Mouse (Mus musculus) heart, embryonic 14.5 days (tissue): ENCODE results near the gene Gm10447. TPM values are rescaled to one million over a fixed set of nuclear protein-coding genes. Genes with fewer than 3 reads are reported as not detected.
A peak's percentile ranks its signal among the peaks of the same experiment; 100 is the strongest.

ENCODE experiments used
- ATAC-seq: fragments of 200-750 bp; cut with Nextera tagmentation; 2 replicates; pipeline ENCODE4 v1.8.0; 2017; ENCODE audit warnings: low read depth, moderate TSS enrichment; ENCODE audit not compliant: insufficient number of reproducible peaks, insufficient read depth, low FRiP score
- H3K27ac ChIP-seq, 2 experiments: fragments of 200-500 bp in 1 of 2; fragments of 300-500 bp in 1 of 2; sonication (generic) in 1 of 2; replicated peaks in 1 of 2; 2 replicates each; pipeline ENCODE4 v1.5.1; 2012 to 2014; ENCODE audit warnings: low read depth in 2 of 2, low read length in 2 of 2, control low read depth in 1 of 2, mild to moderate bottlenecking in 1 of 2, mixed read lengths in 1 of 2; ENCODE audit not compliant: control insufficient read depth in 1 of 2, insufficient read depth in 1 of 2
- H3K27me3 ChIP-seq: fragments of 300-500 bp; sonication (generic); 2 replicates; pipeline ENCODE4 v1.6.1; 2014; ENCODE audit warnings: mild to moderate bottlenecking, low read length, control low read depth; ENCODE audit not compliant: control insufficient read depth, insufficient read depth
- H3K36me3 ChIP-seq: fragments of 300-500 bp; sonication (generic); 2 replicates; pipeline ENCODE4 v1.6.1; 2014; ENCODE audit warnings: mild to moderate bottlenecking, control low read depth, low read length, mixed read lengths; ENCODE audit not compliant: control insufficient read depth, insufficient read depth
- H3K4me1 ChIP-seq, 2 experiments: fragments of 200-500 bp in 1 of 2; fragments of 300-500 bp in 1 of 2; sonication (generic) in 1 of 2; 2 replicates each; pipeline ENCODE4 v1.6.1; 2012 to 2014; ENCODE audit warnings: low read length in 2 of 2, control low read depth in 1 of 2, mixed read lengths in 1 of 2; ENCODE audit not compliant: control insufficient read depth in 2 of 2, insufficient read depth in 2 of 2
- H3K4me2 ChIP-seq: fragments of 300-500 bp; sonication (generic); 2 replicates; pipeline ENCODE4 v1.6.1; 2014; ENCODE audit warnings: mild to moderate bottlenecking, low read length
- H3K4me3 ChIP-seq, 2 experiments: fragments of 200-500 bp in 1 of 2; fragments of 300-500 bp in 1 of 2; sonication (generic) in 1 of 2; 2 replicates each; pipeline ENCODE4 v1.5.1; 2012 to 2014; ENCODE audit warnings: low read length in 2 of 2, mild to moderate bottlenecking in 2 of 2, control low read depth in 1 of 2, low read depth in 1 of 2, moderate library complexity in 1 of 2; ENCODE audit not compliant: control insufficient read depth in 1 of 2, insufficient read depth in 1 of 2
- H3K9ac ChIP-seq: fragments of 300-500 bp; sonication (generic); 2 replicates; pipeline ENCODE4 v1.6.1; 2014; ENCODE audit warnings: mild to moderate bottlenecking, low read length
- H3K9me3 ChIP-seq: fragments of 300-500 bp; sonication (generic); 2 replicates; pipeline ENCODE4 v1.6.1; 2016; ENCODE audit warnings: low read length, control low read depth; ENCODE audit not compliant: control insufficient read depth
- WGBS: fragments of 180-500 bp; shearing (Covaris S2); extraction: QIAGEN DNeasy Blood & Tissue Kit; methylation state at CpG from one replicate; pipeline ENCODE4 v1.1.7; 2014; 5-methylcytosine and 5-hydroxymethylcytosine counted together
- polyA plus RNA-seq: library from polyadenylated mRNA; unstranded; fragments of >200 nt; fragmentation: Nextera tagmentation; extraction: Ambion mirVana; gene quantifications from 2 replicates; pipeline ENCODE4 v1.2.1, GENCODE M21; 2014

Gene Gm10447
- polyA plus RNA-seq, 1 experiment from 2014 or later: 0.16 TPM

- Histone ChIP-seq H3K4me1 (peaks cover under 1 to 11% of the 10 kb centered on the region in 2 experiments; a peak in 2 of 4 replicates), H3K27me3 (peaks cover 47% of the 10 kb centered on the region), H3K4me2 (no peak overlapping the region), H3K27ac (no peak overlapping the region), H3K9me3 (no peaks in the 10 kb centered on the region), H3K9ac (no peak overlapping the region), H3K4me3 (no peak overlapping the region), H3K36me3 (no peaks in the 10 kb centered on the region)
- 34% methylated on average over 5 of the region's 5 CpGs for WGBS
- no peak for ATAC-seq
These were observed 4.8 kb upstream of the Gm10447 start for GRCm38 (mm10) chr11:53461727-53462126.

DNA sequence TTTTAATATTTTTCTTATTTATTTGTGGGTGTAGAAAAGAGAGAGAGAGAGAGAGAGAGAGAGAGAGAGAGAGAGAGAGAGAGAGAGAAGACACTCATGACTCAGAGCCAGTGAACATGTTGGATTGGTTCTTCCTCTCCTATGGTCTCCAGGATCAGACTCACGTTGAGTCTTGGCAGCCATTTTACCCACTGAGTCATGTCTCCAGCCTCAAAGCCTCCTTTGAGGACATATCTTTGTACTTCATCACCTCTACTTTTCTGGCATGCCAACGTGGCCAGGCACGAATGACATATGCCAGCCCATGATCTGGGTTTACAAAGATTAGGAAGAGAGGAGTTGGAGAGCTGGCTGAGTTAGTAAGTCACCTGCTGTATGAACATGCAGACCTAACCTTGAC lies 3.3 kb upstream of the Gm10447 start:
- H3K36me3 ChIP-seq: no peaks in the 10 kb centered on the region
- H3K27me3 ChIP-seq: peaks cover 37% of the 10 kb centered on the region
- no peak overlapping the region for H3K4me3 ChIP-seq
- no peak overlapping the region for H3K9ac ChIP-seq
- no peak overlapping the region for H3K27ac ChIP-seq
- H3K4me1 ChIP-seq: peaks cover 0 to 5% of the 10 kb centered on the region in 2 experiments; a peak in 2 of 4 replicates
- H3K4me2 ChIP-seq: no peak overlapping the region
- no peak for ATAC-seq
- no peaks in the 10 kb centered on the region for H3K9me3 ChIP-seq
- WGBS: 59% methylated on average over 3 of the region's 3 CpGs

- Histone ChIP-seq H3K4me1 (peaks cover 0 to 4% of the 10 kb centered on the region in 2 experiments; a peak in 2 of 4 replicates), H3K4me2 (no peak overlapping the region), H3K4me3 (no peak overlapping the region), H3K9ac (no peak overlapping the region), H3K27me3 (peaks cover 26% of the 10 kb centered on the region), H3K9me3 (no peaks in the 10 kb centered on the region), H3K27ac (no peak overlapping the region), H3K36me3 (no peaks in the 10 kb centered on the region)
- no peak for ATAC-seq
- WGBS: 65% methylated on average over 3 of the region's 3 CpGs
These were observed 2.1 kb upstream of the Gm10447 start for GRCm38 (mm10) chr11:53458996-53459395.

- Histone ChIP-seq H3K4me1 (no peaks in the 10 kb centered on the region), H3K36me3 (no peaks in the 10 kb centered on the region), H3K27me3 (peaks cover 16% of the 10 kb centered on the region), H3K4me2 (peak overlapping the region; percentile 93), H3K27ac (peak overlapping the region in 1 of 2 experiments; percentile 64; a peak in 2 of 4 replicates), H3K9ac (peak overlapping the region; percentile 74), H3K9me3 (no peaks in the 10 kb centered on the region), H3K4me3 (peak overlapping the region; percentile 61 to 69)
- WGBS: 9% methylated on average over 29 of the region's 29 CpGs
- ATAC-seq: 0 out of 2 replicates have a peak, but pooled peaks have one; percentile 18
These were observed 553 bp upstream of the Gm10447 start for GRCm38 (mm10) chr11:53457372-53457954.

DNA sequence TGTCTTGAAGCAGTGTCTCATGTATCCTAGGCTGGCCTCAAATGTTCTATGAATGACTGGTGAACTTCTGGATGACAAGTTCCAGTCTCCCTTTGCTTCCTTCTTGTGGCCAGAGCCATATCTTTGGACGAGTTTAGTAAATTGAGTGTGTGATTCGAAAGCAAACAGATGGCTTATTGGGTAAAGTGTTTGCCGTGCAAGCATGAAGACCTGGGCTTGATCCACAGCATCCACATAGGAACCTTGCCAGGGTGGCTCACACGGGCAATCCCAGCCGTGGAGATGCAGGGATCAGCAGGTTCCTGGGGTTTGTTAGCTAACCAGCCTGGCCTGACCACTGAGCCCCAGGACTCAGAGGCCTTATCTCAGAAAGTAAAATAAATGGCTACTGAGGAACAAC lies 3.9 kb downstream of the Gm10447 start:
- H3K9ac ChIP-seq: no peak overlapping the region
- H3K27me3 ChIP-seq: no peaks in the 10 kb centered on the region
- H3K4me3 ChIP-seq: no peak overlapping the region
- H3K27ac ChIP-seq: no peak overlapping the region
- H3K4me2 ChIP-seq: no peak overlapping the region
- no peaks in the 10 kb centered on the region for H3K36me3 ChIP-seq
- no peaks in the 10 kb centered on the region for H3K9me3 ChIP-seq
- WGBS: 84% methylated on average over 5 of the region's 5 CpGs
- H3K4me1 ChIP-seq: peaks cover 0 to 4% of the 10 kb centered on the region in 2 experiments; a peak in 2 of 4 replicates
- ATAC-seq: no peak

- Histone ChIP-seq H3K36me3 (no peaks in the 10 kb centered on the region), H3K4me2 (no peak overlapping the region), H3K4me1 (peaks cover 0 to 4% of the 10 kb centered on the region in 2 experiments; a peak in 2 of 4 replicates), H3K9ac (no peak overlapping the region), H3K27me3 (no peaks in the 10 kb centered on the region), H3K4me3 (no peak overlapping the region), H3K27ac (no peak overlapping the region), H3K9me3 (no peaks in the 10 kb centered on the region)
- 92% methylated on average over 9 of the region's 9 CpGs for WGBS
- ATAC-seq: no peak
These were observed 4.5 kb downstream of the Gm10447 start for GRCm38 (mm10) chr11:53452396-53452795.

- no peak overlapping the region for H3K27ac ChIP-seq
- no peak overlapping the region for H3K9ac ChIP-seq
- WGBS: 55% methylated on average over 2 of the region's 2 CpGs
- H3K4me1 ChIP-seq: peaks cover 0 to 4% of the 10 kb centered on the region in 2 experiments; a peak in 2 of 4 replicates
- H3K4me2 ChIP-seq: no peak overlapping the region
- no peak for ATAC-seq
- H3K4me3 ChIP-seq: no peak overlapping the region
- H3K36me3 ChIP-seq: no peaks in the 10 kb centered on the region
- H3K9me3 ChIP-seq: no peaks in the 10 kb centered on the region
- no peaks in the 10 kb centered on the region for H3K27me3 ChIP-seq
These were observed 5.5 kb downstream of the Gm10447 start for GRCm38 (mm10) chr11:53451361-53451760.
